Mouse (Mus musculus): ENCODE measurements around the gene Repin1.

DNA sequence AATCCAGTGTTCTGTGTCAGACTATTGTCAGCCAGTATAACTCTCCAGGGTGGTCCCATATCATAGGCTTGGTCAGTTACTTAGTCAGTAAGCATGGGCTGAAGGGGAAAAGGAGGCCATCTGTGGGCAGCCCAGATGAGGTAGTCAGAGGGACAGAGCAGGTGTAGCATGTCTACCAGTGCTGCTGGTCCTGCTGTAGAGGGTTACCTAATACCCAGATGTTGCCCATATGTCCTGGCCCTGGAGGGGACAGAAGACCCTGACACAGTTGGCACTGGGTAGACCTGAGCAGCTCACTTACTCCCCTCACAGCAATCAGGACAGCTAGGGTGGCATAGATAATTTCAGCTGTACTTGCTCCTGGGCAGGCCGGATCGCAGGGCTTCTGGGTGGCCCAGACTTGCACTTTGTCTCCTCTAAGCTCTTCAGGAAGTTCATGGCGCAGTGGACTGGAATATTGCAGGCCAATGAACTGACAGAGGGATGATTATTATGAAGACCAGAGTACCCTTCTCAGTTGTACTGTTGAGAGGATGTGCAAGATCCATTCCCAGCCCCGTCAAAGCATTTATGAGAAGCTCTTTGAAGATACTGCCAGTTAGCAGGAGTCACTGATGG lies 27.9 kb upstream of the Repin1 start:
- TF ChIP-seq MAX (IDR thresholded peaks at IDR 0.05) (no peak), CTCF (IDR thresholded peaks at IDR 0.05; ENCODE audit: control insufficient read depth, insufficient read depth, insufficient read length) (no peak), USF1 (IDR thresholded peaks at IDR 0.05; ENCODE audit: low read depth) (no peak), MYOD1 (IDR thresholded peaks at IDR 0.05; ENCODE audit: control insufficient read depth, insufficient read length, low read depth) (no peak), FOSL1 (IDR thresholded peaks at IDR 0.05; ENCODE audit: insufficient read depth, low read length, poor library complexity, severe bottlenecking) (no peak), MYOG (IDR thresholded peaks at IDR 0.05; ENCODE audit: control insufficient read depth, extremely low read depth, insufficient read length) (no peak), CEBPB (IDR thresholded peaks at IDR 0.05; ENCODE audit: low read depth) (no peak)

Measured in C2C12 (cell line).